Mouse (Mus musculus) embryonic facial prominence, embryonic 13.5 days (tissue): ENCODE data around the gene Tmem161a. TPM values are rescaled to one million over a fixed set of nuclear protein-coding genes. Genes with fewer than 3 reads are reported as not detected.

Source experiments
- ATAC-seq: fragments of 200-750 bp; cut with Nextera tagmentation; 2 replicates; pipeline ENCODE4 v1.8.0; 2017; ENCODE audit warnings: low read depth; ENCODE audit not compliant: insufficient number of reproducible peaks, insufficient read depth, low FRiP score, low TSS enrichment
- H3K27ac ChIP-seq: fragments of 300-500 bp; sonication (generic); 2 replicates; pipeline ENCODE4 v1.5.1; 2015; ENCODE audit warnings: moderate library complexity, mild to moderate bottlenecking, inconsistent platforms
- H3K27me3 ChIP-seq: fragments of 300-500 bp; sonication (generic); 2 replicates; pipeline ENCODE4 v1.6.1; 2015; ENCODE audit warnings: mild to moderate bottlenecking, inconsistent platforms
- H3K36me3 ChIP-seq: fragments of 300-500 bp; sonication (generic); 2 replicates; pipeline ENCODE4 v1.6.1; 2015; ENCODE audit warnings: mild to moderate bottlenecking, inconsistent platforms
- H3K4me1 ChIP-seq: fragments of 300-500 bp; sonication (generic); 2 replicates; pipeline ENCODE4 v1.6.1; 2015; ENCODE audit warnings: inconsistent platforms
- H3K4me2 ChIP-seq: fragments of 300-500 bp; sonication (generic); 2 replicates; pipeline ENCODE4 v1.6.1; 2015; ENCODE audit warnings: moderate library complexity, mild to moderate bottlenecking, inconsistent platforms
- H3K4me3 ChIP-seq: fragments of 300-500 bp; sonication (generic); 2 replicates; pipeline ENCODE4 v1.5.1; 2015; ENCODE audit warnings: mild to moderate bottlenecking, inconsistent platforms
- H3K9ac ChIP-seq: fragments of 300-500 bp; sonication (generic); 2 replicates; pipeline ENCODE4 v1.6.1; 2015; ENCODE audit warnings: mild to moderate bottlenecking, inconsistent platforms
- H3K9me3 ChIP-seq: fragments of 300-500 bp; sonication (generic); 2 replicates; pipeline ENCODE4 v1.6.1; 2016; ENCODE audit warnings: inconsistent platforms
- WGBS: fragments of 180-500 bp; shearing (Covaris S2); methylation state at CpG from one replicate; pipeline ENCODE4 v1.1.7; 2015; ENCODE audit warnings: mixed read lengths; 5-methylcytosine and 5-hydroxymethylcytosine counted together
- polyA plus RNA-seq: library from polyadenylated mRNA; unstranded; fragments of >200 nt; fragmentation: Nextera tagmentation; extraction: Ambion mirVana; gene quantifications from 2 replicates; pipeline ENCODE4 v1.2.1, GENCODE M21; 2015

Tmem161a gene
- polyA plus RNA-seq: 68.5 and 70.5 TPM in 2 replicates

GRCm38 (mm10) chr8:70172043-70172681 lies at the start of gene Tmem161a:
Tmem161a (plus strand) TSS chr8:70172356.
- 2% methylated on average over 27 of the region's 27 CpGs for WGBS
- Histone ChIP-seq H3K9ac (peak within 1 kb of the TSS; percentile 77), H3K4me1 (peaks cover 25% of the 10 kb centered on the region), H3K27me3 (peaks cover 4% of the 10 kb centered on the region), H3K36me3 (peaks cover 17% of the 10 kb centered on the region), H3K9me3 (no peaks in the 10 kb centered on the region), H3K4me3 (peak within 1 kb of the TSS; percentile 59), H3K27ac (peak within 1 kb of the TSS; percentile 18; the same call in 1 of the 2 replicates), H3K4me2 (peak within 1 kb of the TSS; percentile 61)
- ATAC-seq: peak; percentile 94

GRCm38 (mm10) chr8:70122863-70123262 lies 49.3 kb upstream of the Tmem161a start:
- H3K27me3 ChIP-seq: peaks cover 47% of the 10 kb centered on the region
- H3K9ac ChIP-seq: no peak overlapping the region
- no peak overlapping the region for H3K4me3 ChIP-seq
- H3K27ac ChIP-seq: no peak overlapping the region
- no peaks in the 10 kb centered on the region for H3K36me3 ChIP-seq
- H3K4me2 ChIP-seq: no peak overlapping the region
- ATAC-seq: no peak
- WGBS: 54% methylated on average over 2 of the region's 2 CpGs
- 0 out of 2 replicates have a peak, but pooled peaks cover 6% of the 10 kb centered on the region for H3K4me1 ChIP-seq
- no peaks in the 10 kb centered on the region for H3K9me3 ChIP-seq

- peaks cover 26% of the 10 kb centered on the region for H3K27me3 ChIP-seq
- no peak for ATAC-seq
- no peak overlapping the region for H3K4me3 ChIP-seq
- no peaks in the 10 kb centered on the region for H3K9me3 ChIP-seq
- no peak overlapping the region for H3K9ac ChIP-seq
- H3K4me2 ChIP-seq: no peak overlapping the region
- H3K27ac ChIP-seq: no peak overlapping the region
- 61% methylated on average over 8 of the region's 8 CpGs for WGBS
- H3K4me1 ChIP-seq: 0 out of 2 replicates have a peak, but pooled peaks cover 9% of the 10 kb centered on the region
- H3K36me3 ChIP-seq: no peaks in the 10 kb centered on the region
These were observed 47.2 kb upstream of the Tmem161a start for GRCm38 (mm10) chr8:70124992-70125391.

GRCm38 (mm10) chr8:70128435-70128834 lies 43.7 kb upstream of the Tmem161a start:
- Histone ChIP-seq H3K4me1 (peaks cover 14% of the 10 kb centered on the region), H3K27ac (0 out of 2 replicates have a peak overlapping the region, but pooled peaks have one; percentile 11), H3K9me3 (no peaks in the 10 kb centered on the region), H3K36me3 (peaks cover 15% of the 10 kb centered on the region), H3K4me2 (no peak overlapping the region), H3K4me3 (no peak overlapping the region), H3K9ac (no peak overlapping the region), H3K27me3 (peaks cover 3% of the 10 kb centered on the region; the same call in 1 of the 2 replicates)
- 79% methylated on average over 3 of the region's 3 CpGs for WGBS
- ATAC-seq: no peak

GRCm38 (mm10) chr8:70129309-70129952 lies 42.7 kb upstream of the Tmem161a start:
- H3K27ac ChIP-seq: no peak overlapping the region
- peaks cover 14% of the 10 kb centered on the region for H3K4me1 ChIP-seq
- H3K9me3 ChIP-seq: no peaks in the 10 kb centered on the region
- WGBS: 57% methylated on average over 9 of the region's 9 CpGs
- peaks cover 25% of the 10 kb centered on the region for H3K36me3 ChIP-seq
- no peak overlapping the region for H3K4me3 ChIP-seq
- H3K4me2 ChIP-seq: no peak overlapping the region
- peaks cover 3% of the 10 kb centered on the region; the same call in 1 of the 2 replicates for H3K27me3 ChIP-seq
- H3K9ac ChIP-seq: no peak overlapping the region
- no peak for ATAC-seq

- WGBS: 78% methylated on average over 3 of the region's 3 CpGs
- Histone ChIP-seq H3K4me3 (no peak overlapping the region), H3K27me3 (peaks cover under 1% of the 10 kb centered on the region; the same call in 1 of the 2 replicates), H3K27ac (no peak overlapping the region), H3K4me1 (peaks cover 14% of the 10 kb centered on the region), H3K4me2 (no peak overlapping the region), H3K36me3 (peaks cover 31% of the 10 kb centered on the region), H3K9me3 (no peaks in the 10 kb centered on the region), H3K9ac (no peak overlapping the region)
- ATAC-seq: no peak
These were observed 42.1 kb upstream of the Tmem161a start for GRCm38 (mm10) chr8:70130066-70130465.

- Histone ChIP-seq H3K27ac (no peak within 1 kb of the TSS), H3K9me3 (no peaks in the 10 kb centered on the region), H3K9ac (peak within 1 kb of the TSS; percentile 77), H3K4me2 (peak within 1 kb of the TSS; percentile 85), H3K27me3 (no peaks in the 10 kb centered on the region), H3K4me1 (peaks cover 14% of the 10 kb centered on the region), H3K36me3 (peaks cover 43% of the 10 kb centered on the region), H3K4me3 (peak within 1 kb of the TSS; percentile 71)
- ATAC-seq: peak; percentile 70
- WGBS: 1% methylated on average over 37 of the region's 37 CpGs
These were observed 40.8 kb upstream of the Tmem161a start, which contains the start of gene Nr2c2ap for GRCm38 (mm10) chr8:70131166-70131883. Nr2c2ap (plus strand) TSS chr8:70131333.

GRCm38 (mm10) chr8:70134086-70134485 lies 38.1 kb upstream of the Tmem161a start:
- no peak for ATAC-seq
- H3K36me3 ChIP-seq: peaks cover 52% of the 10 kb centered on the region
- H3K9me3 ChIP-seq: no peaks in the 10 kb centered on the region
- no peak overlapping the region for H3K27ac ChIP-seq
- H3K4me2 ChIP-seq: no peak overlapping the region
- H3K4me3 ChIP-seq: no peak overlapping the region
- H3K9ac ChIP-seq: no peak overlapping the region
- peaks cover 23% of the 10 kb centered on the region for H3K4me1 ChIP-seq
- no peaks in the 10 kb centered on the region for H3K27me3 ChIP-seq
- 94% methylated on average over 5 of the region's 5 CpGs for WGBS

GRCm38 (mm10) chr8:70134931-70135330 lies 37.2 kb upstream of the Tmem161a start:
- Histone ChIP-seq H3K9ac (no peak overlapping the region), H3K27me3 (no peaks in the 10 kb centered on the region), H3K4me1 (peaks cover 20% of the 10 kb centered on the region), H3K9me3 (no peaks in the 10 kb centered on the region), H3K27ac (no peak overlapping the region), H3K4me2 (no peak overlapping the region), H3K4me3 (no peak overlapping the region), H3K36me3 (peaks cover 52% of the 10 kb centered on the region)
- no peak for ATAC-seq
- WGBS: 91% methylated on average over 9 of the region's 9 CpGs

GRCm38 (mm10) chr8:70136591-70136990 lies 35.6 kb upstream of the Tmem161a start:
- no peak for ATAC-seq
- no peak overlapping the region for H3K4me2 ChIP-seq
- H3K36me3 ChIP-seq: peaks cover 52% of the 10 kb centered on the region
- H3K9me3 ChIP-seq: no peaks in the 10 kb centered on the region
- no peak overlapping the region for H3K27ac ChIP-seq
- H3K4me3 ChIP-seq: no peak overlapping the region
- 86% methylated on average over 4 of the region's 4 CpGs for WGBS
- no peak overlapping the region for H3K9ac ChIP-seq
- no peaks in the 10 kb centered on the region for H3K27me3 ChIP-seq
- H3K4me1 ChIP-seq: peaks cover 24% of the 10 kb centered on the region

GRCm38 (mm10) chr8:70137890-70138289 lies 34.3 kb upstream of the Tmem161a start:
- Histone ChIP-seq H3K4me2 (peak overlapping the region; percentile 87), H3K4me3 (peak overlapping the region; percentile 81), H3K36me3 (peaks cover 55% of the 10 kb centered on the region), H3K27me3 (no peaks in the 10 kb centered on the region), H3K9me3 (no peaks in the 10 kb centered on the region), H3K4me1 (peaks cover 20% of the 10 kb centered on the region), H3K9ac (peak overlapping the region; percentile 80), H3K27ac (no peak overlapping the region)
- no peak for ATAC-seq
- WGBS: 77% methylated on average over 4 of the region's 4 CpGs
